Mouse (Mus musculus): ENCODE data around the gene Rplp0.

The Rplp0 gene

GRCm38 (mm10) chr5:115526456-115527202 is 32.6 kb upstream of the Rplp0 start:
- ATAC-seq (ENCODE audit: low TSS enrichment), result no peak

DNA sequence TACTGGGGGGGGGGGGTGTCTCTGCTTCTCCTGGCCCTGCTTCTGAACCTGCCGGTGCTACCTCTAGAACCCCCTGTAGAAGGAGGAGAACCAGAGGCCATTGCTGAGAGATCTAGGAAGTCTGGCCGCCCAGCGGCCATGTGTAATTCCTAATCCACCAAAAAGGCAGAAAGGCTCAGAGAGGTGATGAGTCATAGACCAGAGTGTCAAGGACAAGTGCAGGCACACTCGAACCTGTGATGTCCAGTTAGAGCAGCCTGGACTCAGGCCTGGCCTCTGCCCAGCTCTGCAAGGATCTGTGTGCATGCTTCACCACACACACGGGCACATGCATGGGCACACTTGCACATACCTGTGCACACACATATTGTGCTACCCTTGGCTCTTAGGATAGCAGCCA is 31.1 kb upstream of the Rplp0 start:
- no peak for ATAC-seq (ENCODE audit: low TSS enrichment)

DNA sequence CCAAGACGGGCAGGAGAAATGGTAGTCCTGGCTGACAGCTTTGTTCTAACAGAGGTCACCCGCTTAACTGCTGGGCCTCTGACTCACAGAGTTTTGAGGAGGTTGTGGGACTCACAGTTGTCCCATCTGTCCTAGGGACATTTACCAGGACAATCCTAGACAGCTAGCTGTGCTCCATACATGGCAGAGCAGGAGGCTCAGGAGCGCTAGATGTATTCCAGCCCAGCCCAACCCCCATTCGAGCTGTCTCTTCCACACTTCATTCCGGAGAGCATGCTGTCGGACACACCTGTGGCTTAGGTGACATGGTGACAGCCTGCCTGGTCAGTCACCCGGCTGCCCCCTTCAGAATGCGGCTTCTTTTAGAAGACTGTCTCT is 29.9 kb upstream of the Rplp0 start:
- ATAC-seq (ENCODE audit: low TSS enrichment), result no peak

- no peak for ATAC-seq (ENCODE audit: low TSS enrichment)
Measured at GRCm38 (mm10) chr5:115529742-115530446, 29.4 kb upstream of the Rplp0 start.

DNA sequence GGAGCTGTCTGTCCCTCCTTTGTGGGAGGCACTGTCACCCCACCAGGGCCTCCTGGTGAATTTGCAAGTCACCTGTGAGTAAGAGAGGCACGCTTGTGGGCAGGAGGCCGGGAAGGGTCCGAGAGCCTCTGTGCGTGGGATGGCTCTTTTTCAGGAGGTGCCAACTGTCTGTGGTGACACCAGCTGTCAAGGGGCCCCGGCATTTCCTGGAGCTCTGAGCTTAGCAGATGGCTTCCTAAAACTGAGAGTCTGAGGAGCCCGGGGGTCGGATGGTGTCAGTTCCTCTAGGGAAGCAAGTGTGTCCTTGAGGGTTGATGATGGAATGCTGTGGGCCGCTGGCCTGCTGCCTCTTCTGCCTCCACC is 28.8 kb upstream of the Rplp0 start:
- no peak for ATAC-seq (ENCODE audit: low TSS enrichment)

DNA sequence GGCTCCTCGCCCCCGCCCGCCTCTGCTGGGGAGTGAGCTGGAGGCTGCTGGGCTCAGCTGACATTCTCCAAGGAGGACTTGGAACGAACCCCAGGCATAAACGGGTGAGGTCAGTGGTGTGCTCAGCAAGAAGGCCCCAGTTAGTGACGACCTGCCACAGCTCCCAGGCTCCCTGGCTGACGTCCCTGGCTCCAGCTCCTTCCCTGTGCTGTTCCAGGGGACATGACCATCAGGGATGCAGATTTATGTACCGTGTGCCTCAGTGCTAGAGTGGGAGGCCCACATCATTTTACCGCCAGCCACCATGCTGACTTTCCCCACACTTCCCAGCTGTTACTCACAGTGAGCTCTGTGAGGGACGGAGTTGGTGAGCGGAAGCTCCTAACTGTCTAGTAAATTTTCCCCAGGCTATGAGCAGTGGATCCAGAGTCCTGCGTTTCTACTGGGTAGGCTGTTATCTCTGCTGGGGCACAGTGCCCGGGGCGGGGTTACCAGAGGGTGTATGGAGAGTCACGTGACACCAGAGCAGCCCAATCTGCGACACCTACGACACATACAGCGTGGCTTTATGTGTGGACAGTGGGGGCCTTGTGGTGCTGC is 27.5 kb upstream of the Rplp0 start:
- ATAC-seq (ENCODE audit: low TSS enrichment), result peak; percentile 87

DNA sequence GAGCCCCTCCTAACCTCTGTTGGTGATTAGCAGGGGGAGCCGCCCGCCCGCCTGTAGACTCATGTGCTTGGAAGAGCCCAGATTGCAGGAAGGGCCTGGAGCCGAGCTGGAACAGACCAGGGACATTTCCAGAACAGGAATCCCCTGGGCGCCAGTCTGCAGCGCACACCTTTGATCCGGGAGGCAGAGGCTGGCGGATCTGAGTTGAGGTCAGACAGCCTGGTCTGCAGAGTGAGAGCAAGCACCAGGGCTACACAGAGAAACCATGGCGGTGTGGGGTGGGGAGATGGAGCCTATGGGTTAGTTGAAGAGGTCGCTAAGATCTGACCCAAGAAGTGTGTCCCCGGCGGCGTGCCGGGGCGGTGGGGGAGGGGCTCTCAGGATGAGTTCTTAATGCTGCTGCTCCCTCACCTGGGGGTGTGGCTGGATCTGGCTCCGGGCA is 25.0 kb upstream of the Rplp0 start:
- ATAC-seq (ENCODE audit: low TSS enrichment), result no peak

- ATAC-seq (ENCODE audit: low TSS enrichment), result no peak
Measured at GRCm38 (mm10) chr5:115534856-115535255, 24.4 kb upstream of the Rplp0 start.

- ATAC-seq (ENCODE audit: low TSS enrichment), result no peak
Measured at GRCm38 (mm10) chr5:115535635-115536034, 23.6 kb upstream of the Rplp0 start.

GRCm38 (mm10) chr5:115538017-115538692 is 21.1 kb upstream of the Rplp0 start:
- peak; percentile 32; the same call in 1 of the 2 replicates for ATAC-seq (ENCODE audit: low TSS enrichment)

DNA sequence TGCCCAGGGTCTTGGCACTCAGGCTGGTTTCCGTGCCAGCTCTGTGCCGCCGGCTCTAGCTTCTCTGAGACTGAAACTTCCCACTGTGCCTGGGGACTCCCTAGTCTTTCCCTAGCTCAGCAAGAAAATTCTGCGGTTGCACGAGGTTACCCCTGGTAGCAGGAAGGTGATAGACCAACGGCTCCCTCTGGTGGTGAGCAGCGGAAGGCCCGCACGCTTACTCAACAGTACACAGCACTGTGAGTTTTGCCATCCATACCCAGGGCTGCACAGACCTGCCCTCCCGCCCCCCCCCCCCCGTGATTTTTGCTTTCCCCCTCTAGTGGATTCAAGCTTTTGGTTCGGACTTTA is 20.6 kb upstream of the Rplp0 start:
- ATAC-seq (ENCODE audit: low TSS enrichment), result peak; percentile 82

GRCm38 (mm10) chr5:115542635-115543384 is 16.5 kb upstream of the Rplp0 start:
- ATAC-seq (ENCODE audit: low TSS enrichment), result no peak

- ATAC-seq (ENCODE audit: low TSS enrichment), result peak; percentile 45; the same call in 1 of the 2 replicates
Measured at GRCm38 (mm10) chr5:115543509-115544253, 15.6 kb upstream of the Rplp0 start.

- ATAC-seq (ENCODE audit: low TSS enrichment), result no peak
Measured at GRCm38 (mm10) chr5:115544655-115545185, 14.5 kb upstream of the Rplp0 start.

GRCm38 (mm10) chr5:115545636-115546035 is 13.6 kb upstream of the Rplp0 start:
- no peak for ATAC-seq (ENCODE audit: low TSS enrichment)

DNA sequence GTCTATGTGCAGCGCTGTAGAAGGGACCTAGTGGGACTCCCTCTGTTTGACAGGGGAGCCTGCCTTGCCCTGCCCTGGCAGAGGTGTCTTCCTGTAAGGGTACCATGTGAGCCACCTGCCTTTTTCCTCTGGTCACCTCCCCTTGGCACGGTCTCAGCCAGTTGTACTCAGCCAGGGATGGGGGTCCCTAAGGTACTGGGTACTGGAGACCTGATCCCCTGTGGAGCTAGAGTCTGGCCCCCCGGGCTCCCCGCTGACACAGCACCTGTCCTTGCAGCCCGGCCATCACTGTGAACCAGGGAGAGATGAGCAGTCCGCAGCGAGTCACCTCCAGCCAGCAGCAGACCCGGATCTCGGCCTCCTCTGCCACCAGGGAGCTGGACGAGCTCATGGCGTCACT is 12.7 kb upstream of the Rplp0 start:
- ATAC-seq (ENCODE audit: low TSS enrichment), result no peak

DNA sequence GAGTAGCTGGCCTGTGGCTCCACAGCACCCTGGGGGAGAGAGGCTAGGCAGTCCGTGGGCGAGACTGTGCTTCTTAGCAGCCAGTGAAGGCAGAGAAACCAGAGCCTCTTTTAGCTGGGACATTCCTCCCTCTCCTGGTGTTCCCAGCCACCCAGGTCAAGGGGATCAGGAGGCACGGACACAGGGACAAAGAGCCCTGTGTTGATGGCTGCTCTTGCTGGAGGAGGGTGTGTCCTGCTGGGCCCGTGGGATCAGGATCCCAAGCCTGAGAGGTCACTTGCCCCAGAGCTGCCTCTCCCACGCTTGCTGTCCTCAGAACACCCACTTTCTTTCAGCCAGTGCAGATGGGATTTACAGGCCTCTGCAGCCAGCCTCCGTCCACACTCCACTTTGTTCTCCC is 12.3 kb upstream of the Rplp0 start:
- no peak for ATAC-seq (ENCODE audit: low TSS enrichment)

DNA sequence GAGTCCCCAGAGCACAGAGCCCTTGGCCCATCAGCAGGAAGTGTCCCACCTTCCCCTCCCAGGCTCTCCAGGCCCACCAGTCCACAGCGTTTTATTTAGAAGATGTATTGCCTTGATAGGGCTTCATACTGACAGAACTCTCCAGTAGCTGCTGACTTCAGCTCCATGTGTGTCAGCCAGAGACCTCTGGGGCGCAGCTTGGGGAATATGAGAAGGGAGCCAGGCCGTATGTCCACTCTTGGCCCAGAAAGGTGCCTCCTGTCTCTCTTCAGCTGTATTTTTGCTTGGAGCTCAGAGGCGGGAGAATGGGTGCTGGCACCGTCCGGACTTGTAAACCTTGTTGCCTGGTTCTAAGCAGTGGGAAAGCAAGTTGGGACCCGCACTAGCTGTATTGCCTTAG is 11.8 kb upstream of the Rplp0 start:
- no peak for ATAC-seq (ENCODE audit: low TSS enrichment)

DNA sequence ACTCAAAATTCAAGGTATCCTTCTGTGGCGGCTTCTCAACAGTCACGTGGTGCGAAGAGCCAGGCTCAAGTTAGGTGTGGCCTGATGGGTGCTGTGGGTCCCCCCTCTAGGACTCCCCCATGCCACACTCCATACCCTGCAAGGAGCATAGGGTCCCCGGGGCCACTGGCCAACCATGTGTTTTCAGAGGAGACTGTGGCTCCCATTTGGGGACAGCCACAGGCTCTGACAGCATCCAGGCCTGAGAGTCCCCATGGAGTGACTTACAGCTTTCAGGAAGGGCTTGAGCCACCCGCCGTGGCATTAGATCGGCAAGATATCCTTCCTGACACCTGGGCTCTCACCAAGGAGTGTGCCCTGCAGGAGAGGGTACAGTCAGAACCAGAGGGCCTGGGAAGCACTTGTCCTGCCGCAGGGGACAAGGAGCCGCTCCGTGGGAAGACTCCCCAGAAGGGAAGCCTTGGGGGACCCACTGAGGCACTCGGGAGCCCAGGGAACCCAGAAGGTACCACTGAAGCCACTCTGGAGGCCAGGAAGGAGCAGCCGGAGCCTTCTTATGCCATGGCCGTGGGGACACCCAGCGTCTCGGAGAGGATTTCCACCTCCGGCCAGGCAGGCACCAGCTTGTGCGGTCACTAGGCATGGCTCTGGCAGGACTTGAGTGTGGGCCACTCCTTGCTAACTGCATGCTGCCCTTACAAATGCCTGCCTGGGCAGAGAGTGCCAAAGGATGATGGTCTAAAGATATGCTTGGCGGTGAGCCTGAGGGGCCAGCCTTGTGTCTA is 10.6 kb upstream of the Rplp0 start:
- ATAC-seq (ENCODE audit: low TSS enrichment), result no peak

- no peak for ATAC-seq (ENCODE audit: low TSS enrichment)
Measured at GRCm38 (mm10) chr5:115550482-115551005, 8.7 kb upstream of the Rplp0 start.

Data from frontal cortex, adult (tissue).